Mouse (Mus musculus) midbrain, embryonic 16.5 days (tissue): Measurements from ENCODE around the gene Slc43a3. TPM values are rescaled to one million over a fixed set of nuclear protein-coding genes. Genes with fewer than 3 reads are reported as not detected.
"Not testable (repeated sequence)": the region's sequence is repeated elsewhere in the genome, so short reads cannot be mapped to it uniquely, and the experiment has no call there.

Source experiments
- ATAC-seq: fragments of 200-750 bp; cut with Nextera tagmentation; 2 replicates; pipeline ENCODE4 v1.8.0; 2017; ENCODE audit warnings: moderate TSS enrichment
- H3K27ac ChIP-seq: fragments of 300-500 bp; sonication (generic); 2 replicates; pipeline ENCODE4 v1.5.1; 2014; ENCODE audit warnings: mild to moderate bottlenecking, low read length, mixed read lengths
- H3K27me3 ChIP-seq: fragments of 300-500 bp; sonication (generic); 2 replicates; pipeline ENCODE4 v1.6.1; 2014; ENCODE audit warnings: low read depth, low read length, mixed read lengths; ENCODE audit not compliant: control insufficient read depth, insufficient read depth
- H3K36me3 ChIP-seq: fragments of 300-500 bp; sonication (generic); 2 replicates; pipeline ENCODE4 v1.6.1; 2014; ENCODE audit warnings: mild to moderate bottlenecking, low read length, moderate library complexity, mixed read lengths; ENCODE audit not compliant: control insufficient read depth, insufficient read depth
- H3K4me1 ChIP-seq: fragments of 300-500 bp; sonication (generic); 2 replicates; pipeline ENCODE4 v1.6.1; 2014; ENCODE audit warnings: mild to moderate bottlenecking, low read length, mixed read lengths; ENCODE audit not compliant: control insufficient read depth, insufficient read depth
- H3K4me2 ChIP-seq: fragments of 300-500 bp; sonication (generic); 2 replicates; pipeline ENCODE4 v1.6.1; 2014; ENCODE audit warnings: mild to moderate bottlenecking, low read length, mixed read lengths
- H3K4me3 ChIP-seq: fragments of 300-500 bp; sonication (generic); 2 replicates; pipeline ENCODE4 v1.5.1; 2014; ENCODE audit warnings: low read depth, mild to moderate bottlenecking, low read length, moderate library complexity, mixed read lengths
- H3K9ac ChIP-seq: fragments of 300-500 bp; sonication (generic); 2 replicates; pipeline ENCODE4 v1.6.1; 2014; ENCODE audit warnings: low read depth, low read length, mixed read lengths
- H3K9me3 ChIP-seq: fragments of 300-500 bp; sonication (generic); replicated peaks from 2 replicates; pipeline ENCODE4 v1.6.1; 2014; ENCODE audit warnings: mild to moderate bottlenecking, low read length, mixed read lengths; ENCODE audit not compliant: control insufficient read depth, poor library complexity, severe bottlenecking
- WGBS: fragments of 180-500 bp; shearing (Covaris S2); extraction: QIAGEN DNeasy Blood & Tissue Kit; methylation state at CpG from one replicate; pipeline ENCODE4 v1.1.7; 2014; 5-methylcytosine and 5-hydroxymethylcytosine counted together
- polyA plus RNA-seq: library from polyadenylated mRNA; unstranded; fragments of >200 nt; fragmentation: Nextera tagmentation; extraction: Ambion mirVana; gene quantifications from 2 replicates; pipeline ENCODE4 v1.2.1, GENCODE M21; 2015

Gene Slc43a3
- polyA plus RNA-seq, 1 experiment from 2014 or later, result 2.8 TPM

DNA sequence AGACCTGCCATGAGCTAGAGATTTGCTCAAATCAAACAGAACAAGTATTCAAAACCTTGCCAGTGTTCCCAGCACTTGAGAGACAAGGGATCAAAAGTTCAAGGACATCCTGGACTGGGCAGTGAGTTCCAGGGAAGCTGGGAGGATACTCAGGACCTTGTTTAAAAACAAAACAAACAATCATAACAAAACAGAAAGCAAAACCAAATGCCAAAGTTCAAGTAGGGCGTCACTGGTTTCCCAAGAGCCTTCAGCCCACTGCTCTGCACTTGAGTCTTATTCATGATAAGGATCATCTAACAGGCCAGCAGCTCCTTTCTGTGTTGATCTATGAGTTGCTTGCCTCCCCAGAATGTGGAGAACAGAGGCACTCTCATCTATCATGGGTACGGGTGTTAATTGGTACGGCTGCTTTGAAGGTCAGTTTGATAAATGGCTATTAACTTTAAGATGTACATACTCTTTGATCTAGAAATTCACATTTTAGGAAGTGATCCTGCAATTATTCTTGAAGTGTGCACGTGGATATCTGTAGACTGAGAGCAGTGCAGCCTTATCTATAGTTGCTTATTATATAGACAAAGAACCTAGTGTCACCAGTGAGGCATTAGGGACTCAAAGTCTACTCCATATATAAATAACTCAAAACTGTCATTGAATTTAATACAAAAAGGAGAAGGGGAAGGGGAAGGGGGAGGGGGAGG, 40.7 kb upstream of the Slc43a3 start:
- Histone ChIP-seq H3K9me3 (no peaks in the 10 kb centered on the region), H3K36me3 (no peaks in the 10 kb centered on the region), H3K9ac (no peak overlapping the region), H3K27me3 (no peaks in the 10 kb centered on the region), H3K27ac (no peak overlapping the region), H3K4me2 (no peak overlapping the region), H3K4me1 (no peaks in the 10 kb centered on the region; the same call in 1 of the 2 replicates), H3K4me3 (no peak overlapping the region)
- WGBS, result 75% methylated on average over 4 of the region's 4 CpGs
- ATAC-seq, result no peak

DNA sequence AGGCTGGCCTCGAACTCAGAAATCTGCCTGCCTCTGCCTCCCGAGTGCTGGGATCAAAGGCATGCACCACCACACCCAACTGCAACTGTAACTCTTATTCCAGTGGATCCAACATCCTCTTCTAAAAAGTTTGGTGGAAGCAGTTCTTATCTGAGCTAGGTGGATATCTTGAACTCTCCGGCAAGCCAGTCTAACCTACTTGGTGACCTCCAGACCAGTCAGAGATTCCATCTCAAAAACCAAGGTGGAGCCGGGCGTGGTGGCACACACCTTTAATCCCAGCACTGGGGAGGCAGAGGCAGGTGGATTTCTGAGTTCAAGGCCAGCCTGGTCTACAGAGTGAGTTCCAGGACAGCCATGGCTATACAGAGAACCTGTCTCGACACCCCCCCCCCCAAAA, 39.7 kb upstream of the Slc43a3 start:
- H3K4me2 ChIP-seq, H3K4me3 ChIP-seq, H3K4me1 ChIP-seq, H3K9me3 ChIP-seq, ATAC-seq, H3K27ac ChIP-seq, H3K9ac ChIP-seq, H3K36me3 ChIP-seq, H3K27me3 ChIP-seq: not testable (repeated sequence)
- 93% methylated on average over 6 of the region's 6 CpGs for WGBS

DNA sequence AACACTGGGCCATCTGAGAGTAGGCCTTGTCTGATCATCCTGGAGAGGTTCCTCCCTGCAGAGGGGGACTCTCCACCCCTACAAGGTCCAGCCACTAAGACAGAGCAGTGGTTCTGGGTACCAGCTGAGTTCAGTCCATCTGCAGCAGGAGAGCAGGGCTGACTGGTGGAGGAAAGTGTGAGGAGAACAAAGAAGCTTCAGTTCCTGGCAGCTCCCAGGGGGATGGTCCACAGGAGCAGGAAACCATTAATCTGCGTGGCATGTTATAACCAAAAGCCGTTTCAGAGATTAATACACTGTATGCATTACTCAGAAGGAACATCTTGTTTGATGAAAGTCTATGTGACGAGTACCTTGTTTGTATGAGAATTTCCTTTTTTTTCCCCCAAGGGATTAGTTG, 23.7 kb upstream of the Slc43a3 start:
- Histone ChIP-seq H3K4me2 (no peak overlapping the region), H3K4me1 (no peaks in the 10 kb centered on the region), H3K36me3 (no peaks in the 10 kb centered on the region), H3K4me3 (no peak overlapping the region), H3K27me3 (no peaks in the 10 kb centered on the region), H3K27ac (no peak overlapping the region), H3K9ac (no peak overlapping the region), H3K9me3 (no peaks in the 10 kb centered on the region)
- no peak for ATAC-seq
- 55% methylated on average over 3 of the region's 3 CpGs for WGBS

DNA sequence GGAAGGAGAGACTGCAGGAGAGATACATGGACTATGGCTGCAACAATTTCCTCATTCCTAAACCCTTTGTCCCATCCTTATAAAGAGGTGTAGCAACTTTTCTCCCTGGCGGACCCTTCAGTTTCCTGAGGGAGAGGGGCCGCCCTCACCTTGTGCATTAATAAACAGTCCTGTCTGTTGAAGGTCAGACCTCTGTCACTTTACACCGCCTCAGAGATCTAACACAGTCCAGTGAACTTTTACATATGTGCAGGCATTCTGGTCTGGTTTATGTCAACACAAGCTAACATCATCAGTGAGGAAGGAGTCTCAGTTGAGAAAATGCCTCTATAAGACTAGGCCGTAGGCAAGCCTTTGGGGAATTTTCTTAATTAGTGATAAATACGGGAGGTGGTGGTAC, 22.5 kb upstream of the Slc43a3 start:
- no peaks in the 10 kb centered on the region for H3K27me3 ChIP-seq
- no peak overlapping the region for H3K4me2 ChIP-seq
- 92% methylated on average over 5 of the region's 5 CpGs for WGBS
- no peak for ATAC-seq
- H3K9ac ChIP-seq, result no peak overlapping the region
- H3K9me3 ChIP-seq, result no peaks in the 10 kb centered on the region
- no peak overlapping the region for H3K4me3 ChIP-seq
- H3K4me1 ChIP-seq, result no peaks in the 10 kb centered on the region
- H3K36me3 ChIP-seq, result no peaks in the 10 kb centered on the region
- no peak overlapping the region for H3K27ac ChIP-seq

DNA sequence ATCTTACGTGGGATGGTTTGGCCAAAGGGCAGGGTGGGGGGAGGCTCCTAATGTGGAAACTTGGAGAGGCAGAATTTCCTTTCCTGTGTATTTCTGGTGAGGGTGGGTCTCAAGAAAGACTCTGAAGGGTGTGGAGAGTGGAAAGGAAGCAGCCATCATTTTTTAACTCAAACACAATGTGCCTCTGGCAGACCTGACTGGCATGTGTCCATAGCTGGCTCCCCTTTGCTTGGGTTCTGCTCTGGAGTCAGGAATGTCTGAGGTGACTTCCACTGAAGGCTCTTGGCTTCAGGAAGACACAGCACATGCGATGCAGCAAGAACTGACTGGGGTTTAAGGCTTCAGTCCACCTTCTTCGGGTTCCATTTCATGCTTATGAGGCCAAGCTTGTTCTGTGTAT, 21.0 kb upstream of the Slc43a3 start:
- Histone ChIP-seq H3K4me2 (no peak overlapping the region), H3K27me3 (no peaks in the 10 kb centered on the region), H3K9ac (no peak overlapping the region), H3K27ac (no peak overlapping the region), H3K4me1 (no peaks in the 10 kb centered on the region), H3K4me3 (no peak overlapping the region), H3K9me3 (no peaks in the 10 kb centered on the region), H3K36me3 (no peaks in the 10 kb centered on the region)
- 76% methylated on average over 3 of the region's 3 CpGs for WGBS
- ATAC-seq, result no peak

DNA sequence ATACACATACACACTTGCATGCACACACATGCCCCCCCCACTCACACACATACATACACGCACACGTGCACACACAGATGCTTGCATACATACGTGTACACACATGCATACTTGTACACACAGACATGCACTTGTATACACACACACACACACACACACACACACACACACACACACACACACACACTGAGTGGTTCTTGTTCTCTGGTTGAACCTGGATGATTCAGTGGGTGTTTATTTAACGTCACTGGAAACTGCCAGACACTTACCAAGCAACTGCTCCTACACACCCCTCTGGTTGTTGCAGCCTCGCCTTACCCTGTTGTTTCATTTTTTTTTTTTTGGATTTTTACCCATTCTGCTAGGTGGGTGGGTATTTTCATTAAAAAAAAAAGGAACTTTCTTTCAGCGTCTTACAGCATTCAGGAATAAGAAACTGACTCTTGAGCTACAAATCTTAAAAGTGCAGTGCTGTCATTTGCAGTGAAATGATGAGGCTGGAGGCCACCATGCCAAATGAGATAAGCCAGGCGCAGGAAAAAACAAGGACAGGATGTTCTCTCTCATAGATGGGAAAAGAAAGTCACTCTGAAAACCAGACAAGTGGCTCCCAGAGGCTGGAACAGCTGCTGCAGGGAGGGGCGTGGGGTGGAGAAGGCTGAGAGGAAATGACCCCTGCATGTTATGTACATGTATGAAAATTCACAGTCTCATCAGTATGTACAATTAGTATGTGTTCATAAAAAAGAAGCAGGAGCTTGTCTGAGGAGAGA, 19.6 kb upstream of the Slc43a3 start:
- ATAC-seq, result no peak
- WGBS, result 90% methylated on average over 8 of the region's 8 CpGs
- Histone ChIP-seq H3K27ac (no peak overlapping the region), H3K36me3 (no peaks in the 10 kb centered on the region), H3K4me1 (no peaks in the 10 kb centered on the region), H3K27me3 (no peaks in the 10 kb centered on the region), H3K4me2 (no peak overlapping the region), H3K9ac (no peak overlapping the region), H3K4me3 (no peak overlapping the region), H3K9me3 (no peaks in the 10 kb centered on the region)

DNA sequence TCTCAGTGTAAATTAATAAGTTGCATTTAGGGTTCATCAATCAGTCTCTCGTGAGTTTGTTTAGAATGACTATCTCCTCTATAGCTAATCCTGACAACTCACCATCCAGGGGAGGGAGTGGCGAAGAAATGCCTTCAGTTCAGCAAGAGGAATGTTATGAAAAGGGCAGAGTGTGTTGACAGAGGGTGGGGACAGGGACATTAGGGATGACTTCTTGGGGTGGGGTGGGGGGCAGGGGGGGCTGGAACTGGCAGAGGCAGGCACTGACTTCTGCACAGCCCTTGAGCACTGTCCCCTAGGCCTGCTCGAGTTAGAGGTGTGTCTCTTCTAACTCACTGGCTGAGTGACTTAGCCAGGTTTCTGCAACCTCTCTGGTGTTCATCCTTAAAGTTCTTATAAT, 18.2 kb upstream of the Slc43a3 start:
- no peak overlapping the region for H3K4me2 ChIP-seq
- no peak overlapping the region for H3K9ac ChIP-seq
- H3K36me3 ChIP-seq, result no peaks in the 10 kb centered on the region
- no peaks in the 10 kb centered on the region for H3K4me1 ChIP-seq
- H3K27me3 ChIP-seq, result no peaks in the 10 kb centered on the region
- no peaks in the 10 kb centered on the region for H3K9me3 ChIP-seq
- 79% methylated on average over 3 of the region's 3 CpGs for WGBS
- ATAC-seq, result no peak
- H3K27ac ChIP-seq, result no peak overlapping the region
- no peak overlapping the region for H3K4me3 ChIP-seq

DNA sequence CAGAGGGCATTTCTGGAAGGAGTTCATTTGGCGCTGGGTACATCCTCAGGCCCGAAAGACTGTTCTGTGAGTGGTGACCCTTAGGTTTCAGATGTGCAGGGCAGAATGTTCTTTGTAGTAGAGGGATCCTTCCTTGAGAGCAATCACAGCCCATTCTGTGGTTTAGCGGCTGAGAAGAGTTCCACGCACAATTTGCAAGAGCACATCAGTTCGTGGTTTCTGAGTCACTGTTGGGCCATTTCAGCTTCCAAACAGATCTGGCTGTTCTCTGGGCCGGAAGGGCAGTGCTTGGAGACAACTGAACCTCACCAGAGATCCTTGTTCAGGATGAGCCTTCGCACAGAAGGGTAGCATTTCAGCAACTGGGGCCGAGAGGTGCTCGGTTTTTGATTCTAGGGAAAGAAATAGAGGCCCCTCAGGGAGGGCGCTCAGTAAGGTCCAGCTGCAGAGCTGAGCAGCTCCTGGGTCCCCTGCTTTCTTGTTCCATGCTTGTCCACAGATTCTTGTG, 16.7 kb upstream of the Slc43a3 start:
- Histone ChIP-seq H3K4me1 (no peaks in the 10 kb centered on the region), H3K27ac (no peak overlapping the region), H3K36me3 (no peaks in the 10 kb centered on the region), H3K9me3 (no peaks in the 10 kb centered on the region; the same call in 1 of the 2 replicates), H3K4me3 (no peak overlapping the region), H3K27me3 (no peaks in the 10 kb centered on the region), H3K9ac (no peak overlapping the region), H3K4me2 (no peak overlapping the region)
- no peak for ATAC-seq
- WGBS, result 92% methylated on average over 10 of the region's 10 CpGs

DNA sequence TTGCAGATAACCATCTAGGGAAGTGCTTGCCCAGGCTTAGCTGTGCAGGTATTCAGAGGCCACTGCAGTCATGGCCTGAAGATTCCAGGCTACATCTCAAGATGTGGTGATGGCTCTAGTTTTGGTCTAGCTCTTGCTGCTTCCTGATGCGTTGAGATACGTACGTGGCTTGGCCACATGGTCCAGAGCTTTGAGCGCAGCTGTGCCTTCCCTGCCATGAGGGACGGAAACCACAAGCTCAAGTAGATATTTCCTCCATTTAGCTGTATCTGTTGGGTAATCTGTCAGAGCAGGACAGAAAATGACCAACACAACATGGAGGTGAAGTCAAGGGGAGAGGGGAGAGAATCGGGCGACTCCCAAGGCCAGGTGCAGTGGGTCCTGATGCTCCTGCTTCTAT, 6.2 kb upstream of the Slc43a3 start:
- H3K9me3 ChIP-seq, result 0 out of 2 replicates have a peak, but pooled peaks cover 2% of the 10 kb centered on the region
- no peak for ATAC-seq
- H3K27ac ChIP-seq, result no peak overlapping the region
- WGBS, result 94% methylated on average over 7 of the region's 7 CpGs
- H3K36me3 ChIP-seq, result no peaks in the 10 kb centered on the region
- no peaks in the 10 kb centered on the region; the same call in 1 of the 2 replicates for H3K4me1 ChIP-seq
- no peaks in the 10 kb centered on the region for H3K27me3 ChIP-seq
- no peak overlapping the region for H3K9ac ChIP-seq
- H3K4me2 ChIP-seq, result no peak overlapping the region
- no peak overlapping the region for H3K4me3 ChIP-seq
